Mouse (Mus musculus) cerebellum, adult 8-10 months (tissue): ENCODE measurements around the gene Cep350.
"Not testable (repeated sequence)": the region's sequence is repeated elsewhere in the genome, so short reads cannot be mapped to it uniquely, and the experiment has no call there.

Experiments used
- DNase-seq: peaks from one replicate; pipeline ENCODE4 v3.0.0; 2022

Gene Cep350

DNA sequence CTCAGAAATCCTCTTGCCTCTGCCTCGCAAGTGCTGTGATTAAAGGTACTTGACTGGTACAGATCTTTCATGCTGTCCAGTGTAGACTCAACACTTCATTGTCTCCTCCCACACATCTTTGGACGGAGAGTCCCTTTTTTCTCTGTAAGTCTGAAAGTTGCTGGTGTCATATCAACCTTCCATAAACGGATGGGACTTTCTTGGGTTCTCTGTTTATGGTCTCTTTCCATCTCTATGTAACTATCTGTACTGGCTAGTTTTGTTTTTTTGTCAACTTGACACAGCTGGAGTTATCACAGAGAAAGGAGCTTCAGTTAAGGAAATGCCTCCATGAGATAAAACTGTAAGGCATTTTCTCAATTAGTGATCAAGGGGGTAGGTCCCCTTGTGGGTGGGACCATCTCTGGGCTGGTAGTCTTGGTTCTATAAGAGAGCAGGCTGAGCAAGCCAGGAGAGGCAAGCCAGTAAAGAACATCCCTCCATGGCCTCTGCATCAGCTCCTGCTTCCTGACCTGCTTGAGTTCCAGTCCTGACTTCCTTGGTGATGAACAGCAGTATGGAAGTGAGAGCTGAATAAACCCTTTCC lies 90.3 kb downstream of the Cep350 start:
- DNase-seq: not testable (repeated sequence)

DNA sequence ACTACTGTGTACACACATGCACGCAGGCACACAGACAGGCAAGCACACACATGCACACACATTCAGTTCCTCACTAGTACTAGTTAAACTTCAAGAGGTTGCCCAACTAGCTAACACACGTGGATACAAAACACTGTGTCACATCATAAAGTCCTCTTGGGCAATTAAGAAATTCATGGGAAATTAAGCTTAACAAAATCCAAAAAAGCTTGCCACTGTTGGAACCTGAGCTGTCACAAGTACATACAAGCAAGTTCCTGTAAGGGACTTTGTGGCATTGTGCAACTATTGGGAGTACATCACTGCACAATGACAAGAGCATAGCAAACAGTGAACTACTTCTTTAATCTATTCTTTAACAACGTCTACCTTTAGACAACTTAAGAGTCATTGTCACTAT lies 93.5 kb downstream of the Cep350 start:
- no peak for DNase-seq

DNA sequence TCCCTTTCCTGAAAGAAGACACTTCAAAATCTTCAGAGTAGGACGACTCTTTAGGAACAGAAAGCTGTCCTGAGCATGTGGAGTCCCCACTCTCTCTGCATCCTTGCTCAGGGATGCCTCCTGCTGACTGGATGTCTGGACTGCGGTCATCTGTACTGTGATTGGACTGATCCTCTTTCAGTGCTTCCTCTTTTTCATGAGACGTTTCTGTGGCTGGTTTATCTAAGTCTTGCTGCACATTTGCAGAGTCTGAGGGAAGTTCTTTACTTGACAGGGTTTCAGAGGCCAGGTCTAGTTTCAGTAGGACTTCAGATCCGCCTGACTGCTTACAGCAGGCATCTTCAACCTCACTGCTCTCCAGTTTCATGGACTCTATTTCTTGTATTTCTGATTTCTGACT lies 110.1 kb downstream of the Cep350 start:
- no peak for DNase-seq

DNA sequence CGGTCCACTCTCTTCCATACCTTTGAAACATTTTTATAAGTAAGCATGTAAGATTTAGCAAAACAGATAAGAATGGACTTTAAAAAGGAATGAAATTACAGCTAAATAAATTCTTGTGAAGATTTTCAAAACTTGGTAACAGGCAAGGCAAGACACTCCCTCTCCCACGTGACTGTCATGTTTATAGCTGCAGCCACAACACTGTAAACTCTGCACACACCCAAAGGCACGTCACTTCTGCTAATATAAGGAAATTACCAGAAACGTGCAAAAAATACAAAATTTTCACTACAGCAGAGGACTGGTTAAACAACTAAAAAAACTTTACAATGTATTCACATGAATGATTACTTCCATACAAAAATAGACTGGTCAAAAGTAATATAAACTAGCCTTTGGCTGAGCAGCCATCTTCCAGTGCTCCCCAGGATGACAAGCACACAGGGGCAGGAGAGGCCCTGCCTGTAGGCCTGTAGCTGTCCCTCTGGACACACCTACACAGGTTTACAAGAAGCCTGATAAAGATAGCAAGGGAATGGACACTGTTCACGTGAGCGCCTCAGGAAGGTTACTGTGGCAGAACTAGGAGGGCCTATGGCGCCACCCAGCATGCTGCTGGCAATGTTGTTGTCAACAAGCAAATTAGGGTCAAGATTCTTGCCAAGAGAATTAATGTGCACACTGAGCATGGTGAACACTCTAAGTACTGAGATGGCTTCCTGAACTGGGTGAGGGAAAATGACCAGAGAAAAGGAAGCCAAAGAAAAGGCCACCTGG lies 117.9 kb downstream of the Cep350 start:
- DNase-seq: peak; percentile 85

DNA sequence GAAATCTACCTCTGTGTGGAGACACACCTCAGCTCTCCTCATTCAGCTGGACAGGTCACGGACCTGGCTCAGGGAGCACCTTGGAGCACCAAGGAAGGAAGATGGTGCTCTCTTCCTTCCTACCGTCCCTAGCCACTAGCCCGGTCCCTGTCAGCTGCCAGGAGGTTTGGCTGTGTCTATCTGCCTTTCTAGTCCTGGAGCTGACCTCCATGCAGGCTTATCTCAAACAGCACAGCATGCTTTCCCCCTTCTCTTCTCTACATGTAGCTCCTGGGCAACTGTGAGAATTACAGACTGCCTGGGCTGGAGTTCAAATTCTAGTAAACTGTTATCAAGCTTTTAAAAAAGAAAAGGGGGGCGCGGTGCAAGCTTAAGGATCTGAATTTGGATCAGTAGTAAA lies 120.0 kb downstream of the Cep350 start:
- no peak for DNase-seq

DNA sequence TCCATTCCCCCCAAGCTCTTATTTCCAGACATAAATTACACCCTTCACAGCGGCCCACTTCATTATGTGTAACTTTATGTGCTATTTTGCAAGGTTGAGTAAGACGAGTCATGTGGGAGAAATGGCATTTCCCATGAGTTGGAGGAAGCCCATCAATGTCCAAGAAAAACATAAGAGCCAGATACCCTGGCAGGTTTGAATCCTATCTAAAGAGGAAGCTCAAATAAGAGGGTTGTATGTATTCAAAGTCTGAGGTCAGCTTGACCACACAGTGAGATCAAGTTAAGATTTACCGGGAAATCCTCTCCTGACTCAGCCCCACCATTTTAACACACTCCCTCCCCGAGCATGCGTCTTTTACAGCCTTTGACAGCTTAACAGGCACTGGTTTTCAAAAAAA lies 128.8 kb downstream of the Cep350 start:
- no peak for DNase-seq

DNA sequence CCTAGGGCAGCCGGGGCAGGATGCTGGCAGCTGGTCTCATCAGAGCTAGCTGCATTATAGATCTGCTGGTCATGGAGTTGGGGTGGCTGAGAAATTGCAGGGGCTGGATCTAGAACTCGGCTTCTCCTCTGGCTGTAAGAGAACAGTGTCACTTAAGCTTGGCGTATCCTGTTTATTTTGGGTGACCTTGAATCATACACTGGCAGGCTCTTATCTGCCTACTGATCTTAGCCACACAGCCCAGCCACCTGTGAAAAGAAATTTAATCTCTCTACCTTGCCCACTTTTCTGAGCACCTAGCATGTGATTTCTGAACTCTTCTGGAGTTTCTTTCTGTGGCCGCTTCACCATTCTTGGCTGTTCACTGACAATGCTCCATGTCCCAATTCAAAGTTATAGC lies 129.5 kb downstream of the Cep350 start:
- DNase-seq: no peak

DNA sequence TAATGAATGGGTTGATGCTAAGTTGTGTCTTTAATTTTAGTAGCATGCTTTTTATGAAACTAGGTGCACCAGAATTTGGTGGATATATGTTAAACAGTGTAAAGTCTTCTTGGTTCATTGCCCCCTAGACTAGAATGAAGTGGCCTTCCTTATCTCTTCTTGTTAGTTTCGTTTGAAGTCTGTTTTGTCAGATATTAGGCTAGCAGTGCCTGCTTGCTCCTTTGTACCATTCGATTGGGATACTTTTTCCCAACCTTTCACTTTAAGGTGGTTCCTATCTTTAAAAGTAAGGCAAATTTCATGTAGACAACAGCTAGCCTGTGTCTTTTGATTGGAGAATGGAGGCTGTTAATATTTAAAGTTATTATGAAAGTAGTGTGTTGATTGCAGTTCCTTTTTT lies 137.4 kb downstream of the Cep350 start:
- no peak for DNase-seq

DNA sequence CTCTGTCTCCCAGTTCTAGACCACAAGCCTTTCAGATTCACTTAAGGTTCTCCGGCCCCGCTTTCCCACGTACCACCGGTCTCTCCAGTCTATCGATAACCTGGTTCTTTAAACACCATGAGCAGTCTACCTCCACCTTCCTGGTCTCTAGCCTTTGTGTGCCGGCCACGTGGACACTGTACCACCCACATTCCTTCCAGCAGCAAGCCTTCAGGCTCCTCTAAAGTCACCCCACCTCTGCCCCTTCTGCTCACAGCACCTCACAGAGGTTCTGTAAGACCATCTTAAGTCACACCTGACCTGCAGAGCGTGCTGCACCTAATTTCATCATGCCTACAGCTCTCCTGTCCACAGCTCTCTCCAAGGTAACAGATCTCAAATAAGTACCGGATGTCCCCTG lies 139.4 kb downstream of the Cep350 start:
- DNase-seq: no peak

DNA sequence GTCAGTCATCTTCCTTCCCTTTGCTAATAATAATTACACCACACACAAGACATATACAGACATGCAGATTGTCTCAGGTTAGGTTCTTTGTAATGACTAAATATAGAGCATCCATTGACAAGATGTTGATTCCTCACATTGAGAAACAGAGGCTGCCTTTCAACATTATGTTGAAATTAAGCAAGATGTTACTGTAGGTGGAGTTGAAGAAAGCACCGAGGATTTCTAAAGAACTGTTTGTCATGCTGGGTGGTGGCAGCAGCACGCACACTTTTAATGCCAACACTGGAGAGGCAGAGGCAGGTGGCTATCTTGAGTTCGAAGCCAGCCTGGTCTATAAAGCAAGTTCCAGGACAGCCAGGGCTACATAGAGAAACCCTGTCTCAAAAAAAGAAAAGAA lies 141.1 kb downstream of the Cep350 start:
- no peak for DNase-seq

DNA sequence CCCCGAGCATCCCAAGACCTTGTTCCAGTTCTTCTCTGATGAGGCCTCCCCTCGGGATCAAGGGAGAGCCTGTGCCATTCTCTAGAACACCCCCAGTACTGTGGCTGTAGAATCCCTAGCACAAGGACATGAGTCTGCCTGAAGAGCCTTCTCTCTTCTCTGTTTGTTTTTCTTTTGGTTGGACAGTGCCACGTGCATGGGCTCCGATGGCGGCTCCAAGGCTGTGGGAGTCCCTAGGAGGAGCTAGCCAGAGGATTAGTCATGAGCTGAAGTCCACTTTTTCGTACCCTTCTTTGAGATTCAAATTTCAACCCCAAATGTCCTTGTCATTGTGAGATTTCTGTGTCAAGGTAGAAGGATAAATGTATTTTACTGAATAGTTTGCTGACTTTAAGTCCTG lies 142.2 kb downstream of the Cep350 start:
- DNase-seq: no peak

DNA sequence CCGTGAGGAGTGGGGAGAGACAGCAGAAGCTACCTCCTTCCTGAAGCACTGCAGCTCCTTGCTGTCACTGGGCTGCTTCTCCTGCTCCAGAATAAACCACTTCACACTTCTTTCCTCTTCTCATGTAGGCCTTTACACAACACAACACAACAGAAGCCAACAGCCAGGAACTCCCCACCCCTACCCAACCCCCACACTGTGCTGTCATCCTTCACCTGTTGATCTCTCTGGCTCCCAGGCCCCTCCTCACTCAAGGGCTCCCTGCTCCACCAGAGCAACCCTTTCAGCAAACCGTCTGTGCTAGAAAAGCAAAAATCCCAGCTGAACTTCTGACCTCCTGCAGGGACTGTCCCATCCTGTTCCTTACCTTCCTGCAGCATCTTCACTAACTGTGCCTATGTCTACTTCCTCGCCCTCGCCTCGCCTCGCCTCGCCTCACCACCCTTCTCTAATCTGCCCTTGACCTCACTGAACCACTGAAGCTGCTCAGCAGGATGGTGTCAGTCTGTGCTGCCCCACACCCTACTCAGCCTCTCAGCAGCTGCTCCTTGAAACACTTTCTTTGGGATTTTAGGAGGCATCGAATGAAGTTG lies 145.3 kb downstream of the Cep350 start:
- DNase-seq: no peak

DNA sequence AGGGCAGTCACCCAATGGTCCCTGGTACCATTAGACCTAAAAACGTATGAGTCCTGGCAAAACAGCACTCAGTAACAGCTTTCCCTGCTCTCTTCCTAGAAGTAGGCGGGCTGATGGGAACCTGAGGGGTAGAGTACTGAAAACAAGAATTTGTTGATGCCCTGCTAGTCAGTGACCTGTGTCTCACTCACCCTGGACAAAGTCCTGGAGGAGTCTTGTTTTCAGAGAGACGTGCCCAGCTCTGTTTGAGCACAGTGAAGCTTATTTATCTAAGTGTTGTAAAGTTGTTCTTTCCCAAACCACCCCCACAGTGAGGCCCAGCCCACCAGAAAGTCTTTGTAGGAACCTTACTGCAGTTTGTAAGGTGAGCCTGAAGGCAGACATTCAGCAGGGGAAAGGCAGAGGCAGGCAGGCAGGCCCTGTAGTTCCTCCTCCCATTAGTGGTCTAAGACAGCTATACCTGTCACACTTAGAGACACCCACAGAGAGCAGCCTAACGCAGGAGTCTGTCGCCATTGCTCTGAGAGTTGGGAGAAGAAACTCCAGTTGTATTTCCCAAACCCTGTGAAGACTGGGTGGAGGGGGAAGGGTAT lies 146.2 kb downstream of the Cep350 start:
- no peak for DNase-seq

DNA sequence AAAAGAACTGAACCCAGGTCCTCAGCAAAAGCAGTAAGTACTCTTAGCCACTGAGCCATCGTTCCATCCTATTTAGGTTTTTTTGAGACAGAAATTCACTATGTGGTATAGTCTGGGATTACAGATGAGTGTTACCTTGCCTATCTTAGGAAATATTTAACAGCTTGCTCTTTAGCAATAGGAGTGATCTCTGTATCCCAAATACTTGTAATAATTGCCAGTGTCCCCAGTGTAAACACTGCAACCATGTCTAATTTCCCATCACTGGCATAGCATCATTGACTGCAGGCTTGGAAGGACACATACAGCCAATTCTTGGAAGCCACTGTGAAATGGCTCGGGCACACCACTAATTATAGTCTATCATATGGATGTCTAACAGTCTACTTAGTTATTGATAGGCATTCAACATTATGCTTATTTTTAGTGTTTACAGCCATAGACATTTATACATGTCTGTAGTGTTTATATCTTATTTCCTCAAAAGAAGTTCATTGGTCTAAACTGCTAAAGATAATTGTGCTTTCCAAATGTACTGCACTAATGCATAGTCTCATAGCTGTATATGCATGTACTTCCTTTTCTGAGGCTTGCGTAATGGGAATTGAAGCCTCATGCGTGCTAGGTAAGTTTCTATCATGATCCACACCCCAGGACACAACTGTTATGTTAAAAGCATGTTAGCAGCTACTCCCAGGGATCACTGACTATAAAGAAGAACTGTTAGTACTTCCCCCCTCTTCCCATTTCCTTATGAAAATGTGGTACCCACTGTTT lies 146.9 kb downstream of the Cep350 start:
- DNase-seq: no peak

DNA sequence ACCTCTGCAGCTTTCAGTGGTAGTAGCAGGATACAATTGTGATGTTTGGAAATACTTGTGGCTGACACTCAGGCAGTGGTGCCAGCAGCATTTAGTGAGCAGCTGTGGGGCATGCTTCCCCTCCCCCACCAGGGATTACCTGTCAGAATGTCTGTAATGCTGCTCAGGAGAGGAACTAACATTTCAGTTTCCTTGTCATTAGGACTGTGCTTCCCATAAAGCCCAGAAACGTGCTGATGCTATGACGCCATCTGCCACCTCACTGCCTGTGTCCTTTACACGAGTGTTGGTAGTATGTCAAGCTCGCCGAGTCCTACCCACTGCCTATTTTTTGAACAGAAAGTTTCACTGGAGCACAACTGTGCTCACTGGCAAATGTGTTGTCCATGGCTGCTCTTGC lies 152.4 kb downstream of the Cep350 start:
- no peak for DNase-seq

DNA sequence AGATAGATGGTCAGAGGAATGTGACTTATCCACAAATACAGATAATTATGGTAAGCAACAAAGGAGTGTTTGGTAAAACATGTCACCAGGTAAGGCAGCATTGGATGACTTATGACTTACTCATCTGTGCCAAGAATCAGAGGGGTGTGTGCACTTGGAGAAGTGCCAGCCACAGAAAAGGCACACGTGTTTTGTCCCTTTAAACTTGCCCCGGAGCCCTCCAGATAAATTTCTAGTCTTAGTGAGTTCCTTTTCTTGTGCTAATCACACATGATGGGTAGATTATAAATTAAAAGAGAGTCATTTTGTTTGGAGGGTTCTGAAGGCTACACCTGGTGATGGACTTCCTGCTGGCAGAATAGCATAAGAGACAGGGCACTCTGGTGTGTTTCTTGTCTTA lies 156.9 kb downstream of the Cep350 start:
- DNase-seq: no peak

DNA sequence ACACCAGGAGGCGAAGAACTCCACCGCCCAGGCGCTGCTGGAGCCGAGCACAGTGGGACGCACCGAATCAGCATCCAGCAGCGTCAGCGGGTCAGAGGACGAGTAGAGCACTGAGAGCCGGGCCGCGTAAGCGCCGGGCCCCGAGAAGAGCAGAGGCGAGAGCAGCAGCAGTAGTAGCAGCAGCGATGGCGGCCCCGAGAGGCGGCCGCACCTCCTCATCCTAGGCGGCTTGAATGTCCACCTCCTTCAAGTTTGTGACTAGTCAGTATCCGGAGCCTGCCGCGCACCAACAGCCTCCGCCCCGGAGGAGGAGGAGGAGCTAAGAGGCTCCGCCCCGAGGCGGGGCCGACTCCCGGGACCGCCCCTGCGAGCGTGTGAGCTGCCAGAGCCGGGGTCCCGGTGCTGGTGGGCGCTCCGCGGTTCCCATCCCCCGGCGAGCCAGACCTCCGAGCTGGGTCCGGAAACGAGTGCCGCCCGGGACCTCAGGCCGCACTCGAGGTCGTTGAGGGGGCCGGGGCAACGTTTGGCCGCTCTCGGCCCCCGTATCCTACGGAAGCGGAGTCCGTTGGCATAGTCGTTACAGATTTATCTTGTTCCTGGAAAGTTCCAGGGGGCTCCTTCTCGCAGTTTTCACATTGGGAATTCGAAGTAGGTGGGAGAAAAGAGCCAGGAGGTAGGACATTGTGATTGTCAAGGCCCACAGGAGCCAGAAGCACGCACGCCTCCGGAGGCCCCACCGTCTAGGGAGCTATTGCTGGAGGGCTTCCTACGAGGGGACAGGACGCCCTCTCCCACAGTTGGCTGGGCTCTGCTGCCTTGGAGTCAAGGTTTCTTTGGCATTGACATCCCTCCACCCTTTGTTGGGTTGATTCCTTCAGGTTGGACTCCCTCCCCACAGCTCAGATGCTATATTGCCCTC lies 160.2 kb downstream of the Cep350 start, which contains the start of gene Qsox1:
Gene Qsox1, minus strand, starts transcription at position 309 of the 919 bp plus-strand sequence.
- DNase-seq: peak; percentile 74

DNA sequence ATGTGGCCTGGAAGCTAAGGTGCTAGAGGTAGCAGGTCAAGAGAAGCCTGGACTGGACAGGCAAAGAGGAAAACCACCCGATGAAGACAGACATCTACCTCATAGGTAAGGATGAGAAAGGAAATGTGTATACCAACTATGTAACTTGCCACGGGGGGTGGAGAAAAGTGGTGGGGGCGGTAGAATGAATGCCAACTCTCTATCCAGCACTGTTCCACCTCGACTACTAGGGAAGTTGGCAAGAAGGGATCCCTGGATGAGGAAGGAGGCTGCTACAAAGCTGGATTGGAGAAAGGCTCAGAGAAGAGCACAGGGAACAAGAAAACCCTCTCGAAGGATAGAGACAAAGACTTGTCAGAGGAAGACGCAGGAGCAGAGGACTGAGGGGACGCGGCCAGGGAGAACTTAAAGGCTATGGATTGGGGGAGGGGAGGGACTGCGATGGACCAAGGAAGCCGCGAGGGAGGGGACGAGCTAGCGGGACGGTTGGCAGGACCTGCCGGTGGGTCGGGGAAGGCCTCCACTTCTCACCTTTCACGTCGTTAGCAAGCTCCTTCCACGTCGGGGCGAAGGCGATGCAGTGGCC lies 161.0 kb downstream of the Cep350 start:
- no peak for DNase-seq

DNA sequence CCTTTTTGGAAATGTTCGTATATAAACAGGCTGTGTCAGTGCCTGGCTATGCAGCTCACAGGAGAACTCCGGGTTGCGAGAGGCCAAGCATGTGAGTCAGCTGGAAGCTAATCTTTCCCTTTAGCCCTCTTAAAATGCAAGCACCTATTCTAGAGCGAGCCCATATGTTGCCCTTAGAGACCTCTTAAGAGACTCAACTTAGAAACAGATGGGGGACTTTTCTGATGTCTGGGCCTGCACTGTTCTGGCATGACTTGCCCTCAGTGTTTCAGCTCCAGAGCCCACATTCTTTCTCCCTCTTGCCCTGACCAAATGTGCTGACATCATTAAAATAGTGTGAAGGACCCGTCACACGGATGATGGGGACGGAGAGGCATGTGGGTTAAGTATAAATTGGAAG lies 162.4 kb downstream of the Cep350 start:
- DNase-seq: no peak

DNA sequence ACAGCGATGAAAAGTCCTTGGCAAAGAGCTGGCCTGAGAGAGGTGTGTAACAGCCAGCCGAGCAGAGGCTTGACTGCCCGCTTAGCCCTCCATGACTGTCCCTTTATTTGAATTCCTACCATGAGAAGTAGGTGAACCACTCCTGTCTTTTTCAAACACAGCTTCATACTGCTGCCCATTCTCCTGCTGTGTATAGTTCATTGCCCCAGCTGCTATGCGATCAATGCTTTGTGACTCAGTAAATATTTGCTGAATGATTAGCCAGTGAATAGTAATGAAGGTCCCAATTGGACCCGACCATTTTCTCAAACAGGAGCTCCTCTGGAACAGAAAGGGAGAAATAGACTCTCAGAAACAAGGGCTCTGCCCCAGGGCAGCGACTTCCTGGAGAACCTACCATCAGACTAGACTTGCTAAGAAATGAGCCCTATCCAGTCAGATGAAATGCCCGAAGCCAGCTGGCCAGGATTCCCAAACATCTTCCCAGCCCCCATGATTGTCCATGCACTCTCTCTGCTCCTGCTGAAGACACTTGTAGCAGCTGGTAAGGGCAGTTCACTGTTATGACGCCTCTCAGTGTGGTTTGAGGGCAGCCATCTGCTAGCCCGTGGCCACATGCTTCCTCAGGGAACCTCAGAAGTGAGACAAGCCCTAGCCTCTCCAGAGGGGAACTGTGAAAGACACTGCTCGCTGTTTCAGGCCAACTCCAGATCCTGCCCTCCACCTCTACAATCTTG lies 163.2 kb downstream of the Cep350 start:
- DNase-seq: no peak

DNA sequence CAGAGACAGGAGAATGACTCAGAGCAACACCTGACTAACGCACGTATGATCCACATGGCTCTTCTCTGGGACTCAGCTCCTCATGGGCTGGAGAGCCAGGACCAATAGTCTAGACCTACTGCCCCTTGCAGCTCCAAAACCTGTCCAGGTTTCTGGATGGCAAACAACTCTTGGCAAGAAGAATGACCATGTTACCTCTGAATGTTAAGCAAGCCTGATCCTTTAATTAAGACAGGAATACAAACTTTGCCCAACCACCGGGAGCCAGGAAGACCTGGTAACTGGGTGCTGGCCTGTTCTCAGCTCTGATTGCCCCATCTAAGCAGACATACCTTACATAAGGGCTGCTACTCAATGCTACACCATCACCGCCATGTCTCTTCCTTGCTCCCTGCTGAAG lies 164.8 kb downstream of the Cep350 start:
- no peak for DNase-seq
